Mouse (Mus musculus) left cerebral cortex, adult 8-10 months (tissue): ENCODE data around the gene Olfr370. TPM values are rescaled to one million over a fixed set of nuclear protein-coding genes. Genes with fewer than 3 reads are reported as not detected.
A peak's percentile ranks its signal among the peaks of the same experiment; 100 is the strongest.

Experiments used
- DNase-seq, 2 experiments: peaks; one replicate each; pipeline ENCODE4 v3.0.0; 2022; ENCODE audit warnings: low spot score in 2 of 2
- total RNA-seq, 4 experiments: library from RNA; stranded (reverse); gene quantifications; 2 replicates each; pipeline ENCODE4 v1.2.4; 2022

Olfr370 gene
- total RNA-seq, 4 experiments from 2014 or later = not detected

GRCm38 (mm10) chr8:83575561-83576515 is 40.3 kb downstream of the Olfr370 start:
- DNase-seq = no peak

- no peak for DNase-seq
Measured at GRCm38 (mm10) chr8:83576516-83576895, 40.9 kb downstream of the Olfr370 start.

GRCm38 (mm10) chr8:83576921-83577320 is 41.3 kb downstream of the Olfr370 start:
- peak in 1 of 2 experiments; percentile 6 for DNase-seq

- DNase-seq = peak in 1 of 2 experiments; percentile 13
Measured at GRCm38 (mm10) chr8:83577384-83577791, 41.8 kb downstream of the Olfr370 start.

GRCm38 (mm10) chr8:83578131-83579055 is 42.8 kb downstream of the Olfr370 start:
- no peak for DNase-seq

- DNase-seq = peak in 1 of 2 experiments; percentile 4
Measured at GRCm38 (mm10) chr8:83579676-83580075, 44.1 kb downstream of the Olfr370 start.

- peak in 1 of 2 experiments; percentile 4 for DNase-seq
Measured at GRCm38 (mm10) chr8:83580826-83581225, 45.2 kb downstream of the Olfr370 start.

- DNase-seq = no peak
Measured at GRCm38 (mm10) chr8:83582226-83582625, 46.6 kb downstream of the Olfr370 start.

- no peak for DNase-seq
Measured at GRCm38 (mm10) chr8:83583236-83583635, 47.7 kb downstream of the Olfr370 start.

GRCm38 (mm10) chr8:83584771-83585170 is 49.2 kb downstream of the Olfr370 start:
- no peak for DNase-seq

- no peak for DNase-seq
Measured at GRCm38 (mm10) chr8:83585333-83585732, 49.8 kb downstream of the Olfr370 start.

GRCm38 (mm10) chr8:83587644-83588043 is 52.1 kb downstream of the Olfr370 start:
- no peak for DNase-seq

- DNase-seq = no peak
Measured at GRCm38 (mm10) chr8:83588886-83589285, 53.3 kb downstream of the Olfr370 start.

- DNase-seq = no peak
Measured at GRCm38 (mm10) chr8:83590488-83591023, 55.0 kb downstream of the Olfr370 start.

- no peak for DNase-seq
Measured at GRCm38 (mm10) chr8:83592682-83593081, 57.1 kb downstream of the Olfr370 start.

GRCm38 (mm10) chr8:83593325-83594166 is 58.0 kb downstream of the Olfr370 start:
- no peak for DNase-seq

- peak; percentile 91 to 97 for DNase-seq
Measured at GRCm38 (mm10) chr8:83594167-83595049, 58.8 kb downstream of the Olfr370 start.
